Mouse (Mus musculus) fibroblast of lung, adult 2 months (primary cell): ENCODE results near the gene Phlpp2.

Source experiments
- DNase-seq: peaks from one replicate; pipeline ENCODE4 v3.0.0-alpha.2; 2011; ENCODE audit warnings: low read depth

The Phlpp2 gene

GRCm38 (mm10) chr8:109903909-109904469 lies 35.6 kb downstream of the Phlpp2 start:
- DNase-seq = no peak

GRCm38 (mm10) chr8:109904928-109905668 lies 36.8 kb downstream of the Phlpp2 start:
- no peak for DNase-seq

- no peak for DNase-seq
Measured at GRCm38 (mm10) chr8:109906907-109907306, 38.6 kb downstream of the Phlpp2 start.

- DNase-seq = no peak
Measured at GRCm38 (mm10) chr8:109907376-109907775, 39.0 kb downstream of the Phlpp2 start.

- no peak for DNase-seq
Measured at GRCm38 (mm10) chr8:109917277-109917676, 48.9 kb downstream of the Phlpp2 start.

GRCm38 (mm10) chr8:109920406-109921390 lies 52.4 kb downstream of the Phlpp2 start:
- peak; percentile 20 for DNase-seq

GRCm38 (mm10) chr8:109941606-109942360 lies 73.4 kb downstream of the Phlpp2 start:
- DNase-seq = peak; percentile 20

- DNase-seq = no peak
Measured at GRCm38 (mm10) chr8:109945153-109945632, 76.9 kb downstream of the Phlpp2 start.

GRCm38 (mm10) chr8:109945694-109946093 lies 77.4 kb downstream of the Phlpp2 start:
- no peak for DNase-seq

- DNase-seq = no peak
Measured at GRCm38 (mm10) chr8:109946272-109946671, 77.9 kb downstream of the Phlpp2 start.

GRCm38 (mm10) chr8:109947447-109948284 lies 79.3 kb downstream of the Phlpp2 start:
- DNase-seq = no peak

GRCm38 (mm10) chr8:109948285-109948564 lies 79.9 kb downstream of the Phlpp2 start:
- DNase-seq = no peak

GRCm38 (mm10) chr8:109952171-109952570 lies 83.8 kb downstream of the Phlpp2 start:
- no peak for DNase-seq

GRCm38 (mm10) chr8:109954486-109954948 lies 86.2 kb downstream of the Phlpp2 start:
- no peak for DNase-seq

- no peak for DNase-seq
Measured at GRCm38 (mm10) chr8:109957167-109958028, 89.1 kb downstream of the Phlpp2 start.

- DNase-seq = no peak
Measured at GRCm38 (mm10) chr8:109958036-109958655, 89.8 kb downstream of the Phlpp2 start.

- no peak for DNase-seq
Measured at GRCm38 (mm10) chr8:109959112-109959511, 90.8 kb downstream of the Phlpp2 start.

GRCm38 (mm10) chr8:109961693-109962367 lies 93.5 kb downstream of the Phlpp2 start, which contains the start of gene Marveld3:
TSS of gene Marveld3 (minus strand) at chr8:109962203.
- DNase-seq = no peak

GRCm38 (mm10) chr8:109962896-109963295 lies 94.6 kb downstream of the Phlpp2 start:
- no peak for DNase-seq
